Mouse (Mus musculus) c-Kit-positive CD71-positive TER-119-negative erythroid progenitor cells, embryonic 14.5 days (primary cell): ENCODE results near the gene Chd3.
A peak's percentile ranks its signal among the peaks of the same experiment; 100 is the strongest.
"Not testable (repeated sequence)": the region's sequence is repeated elsewhere in the genome, so short reads cannot be mapped to it uniquely, and the experiment has no call there.

Experiments
- DNase-seq: peaks from one replicate; pipeline ENCODE4 v3.0.0-alpha.2; 2013; ENCODE audit warnings: low read depth

The Chd3 gene

GRCm38 (mm10) chr11:69406867-69407723, 37.9 kb upstream of the Chd3 start:
- no peak for DNase-seq

GRCm38 (mm10) chr11:69406282-69406681, 37.1 kb upstream of the Chd3 start:
- DNase-seq: no peak

GRCm38 (mm10) chr11:69405397-69406200, 36.4 kb upstream of the Chd3 start:
- no peak for DNase-seq

- DNase-seq: no peak
Measured at GRCm38 (mm10) chr11:69404595-69405396, 35.6 kb upstream of the Chd3 start.

- no peak for DNase-seq
Measured at GRCm38 (mm10) chr11:69403691-69404594, 34.7 kb upstream of the Chd3 start.

GRCm38 (mm10) chr11:69401987-69402386, 32.8 kb upstream of the Chd3 start:
- no peak for DNase-seq

GRCm38 (mm10) chr11:69401210-69401637, 32.0 kb upstream of the Chd3 start:
- peak; percentile 84 for DNase-seq

GRCm38 (mm10) chr11:69400083-69400850, 31.1 kb upstream of the Chd3 start:
- no peak for DNase-seq

GRCm38 (mm10) chr11:69399201-69400082, 30.2 kb upstream of the Chd3 start:
- no peak for DNase-seq

GRCm38 (mm10) chr11:69398486-69399200, 29.4 kb upstream of the Chd3 start:
- no peak for DNase-seq

GRCm38 (mm10) chr11:69398059-69398458, 28.9 kb upstream of the Chd3 start, which contains the start of gene Tmem88:
TSS of gene Tmem88 (minus strand) at chr11:69398234.
- no peak for DNase-seq

- no peak for DNase-seq
Measured at GRCm38 (mm10) chr11:69397581-69398057, 28.4 kb upstream of the Chd3 start.

- DNase-seq: no peak
Measured at GRCm38 (mm10) chr11:69396772-69397171, 27.6 kb upstream of the Chd3 start.

- DNase-seq: peak; percentile 99
Measured at GRCm38 (mm10) chr11:69395634-69396373, 26.6 kb upstream of the Chd3 start.

- DNase-seq: peak; percentile 82
Measured at GRCm38 (mm10) chr11:69395235-69395633, 26.0 kb upstream of the Chd3 start, which contains the start of the genes Naa38 and Cyb5d1. TSS of gene Naa38 (plus strand) at chr11:69395487. TSS of gene Cyb5d1 (minus strand) at chr11:69395631.

GRCm38 (mm10) chr11:69394591-69395167, 25.5 kb upstream of the Chd3 start:
- DNase-seq: not testable (repeated sequence)

GRCm38 (mm10) chr11:69390400-69391034, 21.3 kb upstream of the Chd3 start:
- no peak for DNase-seq
